Mouse (Mus musculus) hindbrain, embryonic 11.5 days (tissue): ENCODE measurements around the gene Sirt7. TPM values are rescaled to one million over a fixed set of nuclear protein-coding genes. Genes with fewer than 3 reads are reported as not detected.

Experiments
- ATAC-seq: fragments of 200-750 bp; cut with Nextera tagmentation; 2 replicates; pipeline ENCODE4 v1.8.0; 2017; ENCODE audit warnings: mild to moderate bottlenecking, moderate TSS enrichment, moderate library complexity; ENCODE audit not compliant: low FRiP score
- DNase-seq: peaks from one replicate; pipeline ENCODE4 v3.0.0-alpha.2; 2015; ENCODE audit warnings: low spot score
- H3K27ac ChIP-seq: fragments of 300-500 bp; sonication (generic); 2 replicates; pipeline ENCODE4 v1.5.1; 2014; ENCODE audit warnings: mild to moderate bottlenecking, low read depth, low read length
- H3K27me3 ChIP-seq: fragments of 300-500 bp; sonication (generic); 2 replicates; pipeline ENCODE4 v1.6.1; 2014; ENCODE audit warnings: mild to moderate bottlenecking, low read length, moderate library complexity, mixed read lengths; ENCODE audit not compliant: control insufficient read depth, insufficient read depth
- H3K36me3 ChIP-seq: fragments of 300-500 bp; sonication (generic); 2 replicates; pipeline ENCODE4 v1.6.1; 2014; ENCODE audit warnings: mild to moderate bottlenecking, low read length, moderate library complexity, mixed read lengths; ENCODE audit not compliant: control insufficient read depth, insufficient read depth
- H3K4me1 ChIP-seq: fragments of 300-500 bp; sonication (generic); replicated peaks from 2 replicates; pipeline ENCODE4 v1.6.1; 2014; ENCODE audit warnings: low read length, mixed read lengths; ENCODE audit not compliant: control insufficient read depth, insufficient read depth
- H3K4me2 ChIP-seq: fragments of 300-500 bp; sonication (generic); replicated peaks from 2 replicates; pipeline ENCODE4 v1.6.1; 2014; ENCODE audit warnings: mild to moderate bottlenecking, low read depth, low read length
- H3K4me3 ChIP-seq: fragments of 300-500 bp; sonication (generic); 2 replicates; pipeline ENCODE4 v1.5.1; 2014; ENCODE audit warnings: low read depth, low read length
- H3K9ac ChIP-seq: fragments of 300-500 bp; sonication (generic); 2 replicates; pipeline ENCODE4 v1.6.1; 2014; ENCODE audit warnings: low read depth, low read length
- H3K9me3 ChIP-seq: fragments of 300-500 bp; sonication (generic); 2 replicates; pipeline ENCODE4 v1.6.1; 2016; ENCODE audit warnings: low read length; ENCODE audit not compliant: control insufficient read depth
- WGBS: fragments of 180-500 bp; shearing (Covaris S2); extraction: QIAGEN DNeasy Blood & Tissue Kit; methylation state at CpG from one replicate; pipeline ENCODE4 v1.1.7; 2014; 5-methylcytosine and 5-hydroxymethylcytosine counted together
- polyA plus RNA-seq: library from polyadenylated mRNA; unstranded; fragments of >200 nt; fragmentation: Nextera tagmentation; extraction: Ambion mirVana; gene quantifications from 2 replicates; pipeline ENCODE4 v1.2.1, GENCODE M21; 2014

The Sirt7 gene
- polyA plus RNA-seq = 33.2 and 36.6 TPM in 2 replicates

DNA sequence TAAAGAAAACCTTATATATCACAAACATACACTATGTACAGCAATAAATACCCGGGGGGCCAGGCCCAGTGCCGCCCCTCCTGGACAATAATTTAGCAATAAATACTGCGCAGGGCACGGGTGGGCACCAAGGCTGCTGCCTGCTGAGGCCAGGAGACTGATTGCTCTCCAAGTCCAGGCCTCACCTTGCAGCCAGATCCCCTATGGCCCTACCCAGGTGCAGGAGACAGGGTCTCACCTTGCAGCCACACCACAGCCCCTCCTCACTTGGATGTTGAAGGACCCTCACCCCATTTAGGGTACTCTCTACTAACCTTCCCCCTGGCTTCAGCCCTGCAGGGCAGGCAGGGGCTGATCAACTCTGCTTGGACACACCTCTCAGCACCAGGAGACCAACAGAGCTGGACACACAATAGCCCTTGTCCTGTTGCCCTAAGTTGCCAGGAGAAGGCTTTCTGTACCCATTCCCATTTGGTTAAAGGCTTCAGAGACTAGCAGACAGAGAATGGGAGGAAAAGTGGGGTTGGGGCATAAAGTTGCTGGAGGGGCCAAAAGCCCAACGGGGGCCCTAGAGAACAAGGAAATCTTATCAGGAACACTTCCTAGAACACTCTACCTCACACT is at the start of gene Sirt7:
Sirt7 (minus strand) TSS at position 89 of the 624 bp plus-strand sequence.
- 25% methylated on average over 5 of the region's 5 CpGs for WGBS

GRCm38 (mm10) chr11:120673594-120674122 is 48.6 kb upstream of the Sirt7 start:
- peak overlapping the region; percentile 67 for H3K9ac ChIP-seq
- H3K27me3 ChIP-seq = no peaks in the 10 kb centered on the region
- H3K4me2 ChIP-seq = peak overlapping the region; percentile 77
- H3K4me1 ChIP-seq = peaks cover 4% of the 10 kb centered on the region; the same call in 1 of the 2 replicates
- peaks cover 4% of the 10 kb centered on the region; the same call in 1 of the 2 replicates for H3K36me3 ChIP-seq
- ATAC-seq = no peak; the same call in 1 of the 2 replicates
- peak overlapping the region; percentile 85 for H3K27ac ChIP-seq
- no peak for DNase-seq
- peak overlapping the region; percentile 75 for H3K4me3 ChIP-seq
- H3K9me3 ChIP-seq = no peaks in the 10 kb centered on the region
- WGBS = 41% methylated on average over 12 of the region's 12 CpGs

More for the DNA sequence above, at the start of gene Sirt7:
- Histone ChIP-seq H3K4me1 (peaks cover 8% of the 10 kb centered on the region), H3K27me3 (no peaks in the 10 kb centered on the region), H3K27ac (peak within 1 kb of the TSS; percentile 79), H3K4me2 (peak within 1 kb of the TSS; percentile 93), H3K9ac (peak within 1 kb of the TSS; percentile 67), H3K4me3 (peak within 1 kb of the TSS; percentile 93), H3K36me3 (peaks cover 10% of the 10 kb centered on the region), H3K9me3 (no peaks in the 10 kb centered on the region)
- DNase-seq (no peak), ATAC-seq (peak; percentile 48)

DNA sequence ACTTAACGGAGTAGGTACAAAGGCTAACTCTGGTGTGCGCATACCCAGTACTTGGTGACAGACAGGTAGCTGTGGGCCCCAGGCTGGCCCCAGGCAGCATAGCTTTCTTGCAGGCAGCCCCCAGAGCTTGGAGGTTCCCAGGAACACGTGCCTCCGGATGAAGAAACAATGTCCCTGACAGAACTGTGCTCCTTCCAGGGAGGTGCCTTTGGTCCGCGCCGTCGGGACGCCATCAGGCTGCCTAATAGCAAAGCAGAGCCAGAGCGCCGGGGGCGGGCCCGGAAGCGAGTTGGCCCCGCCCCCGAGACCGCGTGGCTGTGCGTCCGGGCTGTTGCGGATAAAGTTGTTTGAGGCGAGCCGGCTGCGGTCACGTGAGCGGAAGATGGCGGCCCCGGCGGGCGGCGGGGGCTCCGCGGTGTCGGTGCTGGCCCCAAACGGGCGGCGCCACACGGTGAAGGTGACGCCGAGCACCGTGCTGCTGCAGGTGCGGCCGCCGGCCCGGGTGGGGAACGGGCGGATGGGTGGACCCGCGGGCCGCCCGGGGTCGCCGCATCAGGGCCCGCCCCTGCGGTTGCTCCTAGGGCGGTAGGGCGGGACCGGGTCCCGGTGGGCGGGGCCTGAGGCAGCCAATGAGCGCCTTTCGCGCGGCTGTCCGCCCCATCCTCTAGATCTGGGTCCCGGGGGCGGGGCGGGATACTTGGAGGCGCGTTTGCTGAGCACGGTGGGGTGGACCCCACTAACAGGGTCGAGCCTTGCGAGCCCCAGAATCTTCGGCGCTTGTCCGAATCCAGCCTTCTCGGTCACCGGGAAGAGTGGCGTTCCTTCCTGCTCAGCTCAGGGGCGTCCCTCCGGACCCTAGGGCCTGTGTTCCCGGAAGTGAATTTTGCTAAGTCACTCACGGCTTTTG is 47.9 kb upstream of the Sirt7 start, which contains the start of gene Aspscr1:
Aspscr1 (plus strand) TSS at position 287 of the 907 bp plus-strand sequence.
- Histone ChIP-seq H3K9ac (peak within 1 kb of the TSS; percentile 67), H3K4me3 (peak within 1 kb of the TSS; percentile 75), H3K9me3 (no peaks in the 10 kb centered on the region), H3K4me1 (peaks cover 4% of the 10 kb centered on the region; the same call in 1 of the 2 replicates), H3K4me2 (peak within 1 kb of the TSS; percentile 77), H3K27ac (peak within 1 kb of the TSS; percentile 85), H3K27me3 (no peaks in the 10 kb centered on the region), H3K36me3 (no peaks in the 10 kb centered on the region; the same call in 1 of the 2 replicates)
- ATAC-seq (peak; percentile 97), DNase-seq (peak; percentile 97)
- under 1% methylated on average over 72 of the region's 83 CpGs for WGBS

DNA sequence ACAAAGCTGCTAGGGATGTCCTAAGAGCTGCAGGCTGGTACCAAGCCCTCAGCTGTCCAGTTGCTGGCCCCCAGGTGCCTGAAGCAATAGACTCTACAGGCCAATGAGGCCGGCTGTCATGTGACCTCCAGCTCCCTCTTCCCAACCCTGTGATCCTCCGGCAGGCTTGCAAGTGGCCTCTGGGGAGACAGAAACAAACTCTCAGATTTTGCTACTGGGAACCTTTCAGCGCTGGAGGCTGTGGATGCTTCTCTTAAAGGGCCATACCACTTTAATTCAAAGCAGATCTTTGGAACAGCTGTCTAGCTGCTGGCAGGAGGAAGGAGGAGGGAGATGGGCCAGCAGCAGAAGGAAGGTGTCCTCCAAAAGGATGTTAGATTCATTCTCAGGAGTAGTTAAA is 41.6 kb upstream of the Sirt7 start:
- no peaks in the 10 kb centered on the region for H3K4me1 ChIP-seq
- H3K4me3 ChIP-seq = no peak overlapping the region
- no peak overlapping the region for H3K27ac ChIP-seq
- WGBS = 15% methylated on average over 3 of the region's 3 CpGs
- H3K4me2 ChIP-seq = no peak overlapping the region
- ATAC-seq (no peak), DNase-seq (no peak)
- peaks cover 17% of the 10 kb centered on the region for H3K27me3 ChIP-seq
- no peaks in the 10 kb centered on the region for H3K36me3 ChIP-seq
- H3K9ac ChIP-seq = no peak overlapping the region
- H3K9me3 ChIP-seq = no peaks in the 10 kb centered on the region

DNA sequence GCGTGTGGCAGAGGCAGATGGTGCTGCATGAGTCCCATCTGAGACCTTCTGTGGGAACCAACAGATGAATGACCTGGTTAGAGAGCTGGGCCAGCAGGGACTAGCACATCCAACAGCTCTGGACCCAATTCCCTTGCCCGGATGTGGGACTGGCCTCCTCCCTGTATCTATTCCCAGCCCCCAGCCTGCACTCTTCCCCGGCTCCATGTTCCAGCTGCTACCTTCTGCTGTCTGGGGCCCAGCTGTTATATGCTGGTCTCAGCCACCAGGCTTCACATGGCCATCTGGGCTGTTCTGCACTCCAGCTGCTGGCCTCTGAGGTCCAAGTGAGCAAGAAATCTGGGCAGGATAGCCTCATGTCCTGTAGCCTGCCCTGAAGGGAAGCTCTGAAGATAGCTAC is 40.4 kb upstream of the Sirt7 start:
- no peaks in the 10 kb centered on the region for H3K9me3 ChIP-seq
- H3K36me3 ChIP-seq = no peaks in the 10 kb centered on the region
- DNase-seq = no peak
- H3K9ac ChIP-seq = no peak overlapping the region
- 63% methylated on average over 3 of the region's 3 CpGs for WGBS
- no peak overlapping the region for H3K27ac ChIP-seq
- no peak overlapping the region for H3K4me2 ChIP-seq
- peaks cover 29% of the 10 kb centered on the region for H3K27me3 ChIP-seq
- peaks cover 7% of the 10 kb centered on the region for H3K4me1 ChIP-seq
- H3K4me3 ChIP-seq = no peak overlapping the region
- no peak for ATAC-seq

GRCm38 (mm10) chr11:120663714-120664113 is 38.7 kb upstream of the Sirt7 start:
- WGBS = 67% methylated on average over 5 of the region's 5 CpGs

GRCm38 (mm10) chr11:120662759-120663158 is 37.7 kb upstream of the Sirt7 start:
- no peak overlapping the region for H3K9ac ChIP-seq
- WGBS = 65% methylated on average over 6 of the region's 6 CpGs
- peaks cover 17% of the 10 kb centered on the region for H3K4me1 ChIP-seq
- no peak overlapping the region for H3K27ac ChIP-seq
- H3K27me3 ChIP-seq = peaks cover 54% of the 10 kb centered on the region
- H3K36me3 ChIP-seq = no peaks in the 10 kb centered on the region
- H3K4me2 ChIP-seq = no peak overlapping the region
- H3K9me3 ChIP-seq = no peaks in the 10 kb centered on the region
- ATAC-seq (no peak), DNase-seq (no peak)
- H3K4me3 ChIP-seq = no peak overlapping the region

More at GRCm38 (mm10) chr11:120663714-120664113, 38.7 kb upstream of the Sirt7 start:
- Histone ChIP-seq H3K4me2 (no peak overlapping the region), H3K27me3 (peaks cover 46% of the 10 kb centered on the region), H3K36me3 (no peaks in the 10 kb centered on the region), H3K9me3 (no peaks in the 10 kb centered on the region), H3K9ac (no peak overlapping the region), H3K27ac (no peak overlapping the region), H3K4me1 (peaks cover 17% of the 10 kb centered on the region), H3K4me3 (no peak overlapping the region)
- no peak for DNase-seq
- no peak for ATAC-seq

DNA sequence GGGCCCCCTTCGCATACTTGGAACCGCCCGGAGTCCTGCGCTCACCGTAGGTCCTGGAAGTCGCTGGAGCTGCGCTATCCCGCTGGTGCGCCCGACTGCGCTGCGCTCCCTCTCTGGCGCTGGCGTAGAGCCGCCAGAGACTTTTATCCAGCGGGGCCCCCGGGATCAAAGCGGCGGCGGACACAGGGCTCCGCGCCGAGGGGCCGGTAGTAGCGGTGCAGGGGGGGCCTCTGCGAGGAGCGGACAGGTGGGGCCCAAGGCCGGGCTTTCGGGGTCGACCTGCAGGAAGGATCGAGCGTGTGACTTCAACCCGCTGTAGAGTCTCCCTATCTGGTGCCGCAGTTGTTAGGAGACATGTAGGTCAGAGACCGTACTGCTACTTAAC is 36.0 kb upstream of the Sirt7 start, which contains the start of gene Notum:
Notum (minus strand) TSS at position 100 of the 385 bp plus-strand sequence.
- Histone ChIP-seq H3K27me3 (peaks cover 66% of the 10 kb centered on the region), H3K4me3 (peak within 1 kb of the TSS; percentile 37), H3K4me2 (peak within 1 kb of the TSS; percentile 53), H3K27ac (no peak within 1 kb of the TSS), H3K9me3 (no peaks in the 10 kb centered on the region), H3K4me1 (peaks cover 17% of the 10 kb centered on the region), H3K36me3 (no peaks in the 10 kb centered on the region), H3K9ac (peak within 1 kb of the TSS; percentile 27; the same call in 1 of the 2 replicates)
- WGBS = 1% methylated on average over 34 of the region's 35 CpGs
- DNase-seq (no peak), ATAC-seq (no peak)
